Mouse (Mus musculus): ENCODE measurements around the gene Dnajc5. TPM values are rescaled to one million over a fixed set of nuclear protein-coding genes. Genes with fewer than 3 reads are reported as not detected.

The Dnajc5 gene
- total and polyA plus RNA-seq, 2 experiments from 2014 or later, result 72.6 to 190 TPM

DNA sequence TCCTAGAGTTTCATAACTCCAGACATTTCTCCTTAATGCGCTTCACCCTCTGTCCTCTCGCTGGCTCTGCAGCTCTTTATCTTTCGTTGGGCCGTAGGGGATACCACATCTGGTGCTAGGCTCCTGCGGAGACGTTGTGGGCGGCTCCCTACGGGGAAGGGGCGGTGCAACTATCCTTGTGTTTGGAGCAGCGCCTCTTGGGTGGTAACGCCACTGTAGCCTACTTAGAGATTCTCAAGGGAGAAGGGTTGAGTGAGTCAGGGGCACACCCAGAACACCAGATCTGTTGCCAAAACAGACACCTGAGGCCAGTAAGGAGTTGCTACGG lies 22.8 kb upstream of the Dnajc5 start:
- peaks cover 28% of the 10 kb centered on the region for H3K36me3 ChIP-seq (replicated peaks; ENCODE audit: control insufficient read depth, insufficient read depth, low read length)
- ATAC-seq (ENCODE audit: insufficient read depth, low read depth) (peak; percentile 45), DNase-seq (ENCODE audit: low spot score) (peak; percentile 53)
- H3K27me3 ChIP-seq (ENCODE audit: control insufficient read depth, insufficient read depth, low read length), result no peaks in the 10 kb centered on the region
- peak overlapping the region; percentile 94 for H3K27ac ChIP-seq (ENCODE audit: low read depth)
- H3K4me2 ChIP-seq (ENCODE audit: low read depth, low read length), result peak overlapping the region; percentile 89
- H3K9me3 ChIP-seq (replicated peaks; ENCODE audit: control insufficient read depth, low read length), result no peaks in the 10 kb centered on the region
- peak overlapping the region; percentile 79 for H3K4me3 ChIP-seq (ENCODE audit: low read depth, low read length)
- H3K9ac ChIP-seq (replicated peaks; ENCODE audit: low read depth, low read length), result peak overlapping the region; percentile 86
- 1% methylated on average over 12 of the region's 12 CpGs for WGBS
- no peaks in the 10 kb centered on the region for H3K4me1 ChIP-seq (ENCODE audit: control insufficient read depth, insufficient read depth)
- TF ChIP-seq EP300 (IDR thresholded peaks at IDR 0.05; ENCODE audit: low read depth), result no peak
- TF ChIP-seq CTCF (IDR thresholded peaks at IDR 0.05; ENCODE audit: low read depth), result no peak

DNA sequence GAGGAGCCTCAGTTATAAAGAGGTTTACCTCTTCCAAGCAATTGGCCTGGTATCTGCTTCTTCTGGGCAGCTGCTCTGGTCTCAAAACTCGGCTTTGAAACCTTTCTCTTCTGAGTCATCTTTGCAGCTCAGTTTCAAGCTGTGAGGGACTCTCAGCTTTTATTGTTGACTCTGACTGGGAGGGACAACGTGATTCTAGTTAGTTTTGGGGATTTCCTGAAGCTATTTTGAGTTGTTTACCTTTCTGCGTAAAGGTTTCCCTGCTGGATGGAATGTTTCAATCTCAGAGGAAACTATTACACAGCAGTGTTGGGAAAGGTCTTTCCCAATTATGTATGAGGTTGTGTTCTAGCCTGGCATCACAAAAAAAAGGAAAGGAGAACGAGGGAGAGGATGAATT lies 21.6 kb upstream of the Dnajc5 start:
- Histone ChIP-seq H3K36me3 (replicated peaks; ENCODE audit: control insufficient read depth, insufficient read depth, low read length) (peaks cover 38% of the 10 kb centered on the region), H3K9ac (replicated peaks; ENCODE audit: low read depth, low read length) (no peak overlapping the region), H3K4me1 (ENCODE audit: control insufficient read depth, insufficient read depth) (no peaks in the 10 kb centered on the region), H3K27ac (ENCODE audit: low read depth) (no peak overlapping the region), H3K27me3 (ENCODE audit: control insufficient read depth, insufficient read depth, low read length) (no peaks in the 10 kb centered on the region), H3K9me3 (replicated peaks; ENCODE audit: control insufficient read depth, low read length) (no peaks in the 10 kb centered on the region), H3K4me3 (ENCODE audit: low read depth, low read length) (no peak overlapping the region), H3K4me2 (ENCODE audit: low read depth, low read length) (no peak overlapping the region)
- WGBS, result 61% methylated on average over 4 of the region's 4 CpGs
- no peak for TF ChIP-seq CTCF (IDR thresholded peaks at IDR 0.05; ENCODE audit: low read depth)
- TF ChIP-seq EP300 (IDR thresholded peaks at IDR 0.05; ENCODE audit: low read depth), result no peak
- ATAC-seq (ENCODE audit: insufficient read depth, low read depth) (no peak), DNase-seq (ENCODE audit: low spot score) (no peak)

DNA sequence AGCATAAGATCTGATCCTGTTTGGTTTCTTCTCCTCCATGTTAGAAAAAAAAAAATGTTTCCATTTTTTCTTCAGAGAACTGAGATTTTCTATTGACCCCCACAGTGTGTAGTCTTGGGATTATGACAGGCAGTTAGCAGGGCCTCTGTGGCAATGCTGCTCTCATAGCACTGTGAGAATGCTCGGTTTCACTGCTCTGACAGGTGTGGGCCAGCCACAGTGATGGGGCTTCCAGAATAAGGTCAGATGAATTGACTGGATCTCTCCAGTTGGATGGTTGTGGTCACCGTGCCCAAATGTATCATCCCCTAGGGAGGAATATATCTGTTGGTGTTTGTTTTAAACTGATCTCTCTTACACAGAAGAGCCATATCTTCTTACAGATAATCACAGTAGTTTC lies 11.1 kb upstream of the Dnajc5 start:
- ATAC-seq (ENCODE audit: insufficient read depth, low read depth) (no peak), DNase-seq (ENCODE audit: low spot score) (no peak)
- Histone ChIP-seq H3K9ac (replicated peaks; ENCODE audit: low read depth, low read length) (no peak overlapping the region), H3K27me3 (ENCODE audit: control insufficient read depth, insufficient read depth, low read length) (no peaks in the 10 kb centered on the region), H3K9me3 (replicated peaks; ENCODE audit: control insufficient read depth, low read length) (no peaks in the 10 kb centered on the region), H3K36me3 (replicated peaks; ENCODE audit: control insufficient read depth, insufficient read depth, low read length) (peaks cover 82% of the 10 kb centered on the region), H3K27ac (ENCODE audit: low read depth) (no peak overlapping the region), H3K4me2 (ENCODE audit: low read depth, low read length) (no peak overlapping the region), H3K4me1 (ENCODE audit: control insufficient read depth, insufficient read depth) (peaks cover 5% of the 10 kb centered on the region; the same call in 1 of the 2 replicates), H3K4me3 (ENCODE audit: low read depth, low read length) (no peak overlapping the region)
- TF ChIP-seq CTCF (IDR thresholded peaks at IDR 0.05; ENCODE audit: low read depth) (no peak), EP300 (IDR thresholded peaks at IDR 0.05; ENCODE audit: low read depth) (no peak)
- WGBS, result 83% methylated on average over 2 of the region's 2 CpGs

DNA sequence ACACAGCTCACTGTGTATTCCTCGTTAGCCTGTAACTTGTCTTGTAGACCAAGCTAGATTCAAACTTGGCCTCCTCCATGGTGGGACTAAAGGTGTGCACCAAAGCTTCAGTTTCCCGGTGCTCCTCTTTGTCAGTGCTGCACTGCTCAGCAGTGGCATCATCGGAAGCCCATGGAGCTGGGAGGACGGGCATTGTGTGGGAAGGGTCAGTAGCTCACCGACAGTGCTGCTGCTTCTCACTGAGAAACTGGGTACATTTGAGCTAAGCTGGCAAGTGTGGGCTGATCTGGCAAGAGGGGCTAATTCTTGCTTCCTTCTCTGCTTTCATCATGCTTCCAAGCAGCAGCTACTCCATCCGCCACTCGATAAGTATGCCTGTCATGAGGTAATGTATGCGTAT lies 9.1 kb upstream of the Dnajc5 start:
- WGBS, result 93% methylated on average over 8 of the region's 8 CpGs
- no peak overlapping the region for H3K4me2 ChIP-seq (ENCODE audit: low read depth, low read length)
- TF ChIP-seq CTCF (IDR thresholded peaks at IDR 0.05; ENCODE audit: low read depth), result no peak
- TF ChIP-seq EP300 (IDR thresholded peaks at IDR 0.05; ENCODE audit: low read depth), result no peak
- no peak overlapping the region for H3K27ac ChIP-seq (ENCODE audit: low read depth)
- no peak for DNase-seq (ENCODE audit: low spot score)
- no peaks in the 10 kb centered on the region for H3K27me3 ChIP-seq (ENCODE audit: control insufficient read depth, insufficient read depth, low read length)
- H3K4me1 ChIP-seq (ENCODE audit: control insufficient read depth, insufficient read depth), result no peaks in the 10 kb centered on the region
- no peak for ATAC-seq (ENCODE audit: insufficient read depth, low read depth)
- peaks cover 91% of the 10 kb centered on the region for H3K36me3 ChIP-seq (replicated peaks; ENCODE audit: control insufficient read depth, insufficient read depth, low read length)
- H3K9me3 ChIP-seq (replicated peaks; ENCODE audit: control insufficient read depth, low read length), result no peaks in the 10 kb centered on the region
- H3K9ac ChIP-seq (replicated peaks; ENCODE audit: low read depth, low read length), result no peak overlapping the region
- no peak overlapping the region for H3K4me3 ChIP-seq (ENCODE audit: low read depth, low read length)

DNA sequence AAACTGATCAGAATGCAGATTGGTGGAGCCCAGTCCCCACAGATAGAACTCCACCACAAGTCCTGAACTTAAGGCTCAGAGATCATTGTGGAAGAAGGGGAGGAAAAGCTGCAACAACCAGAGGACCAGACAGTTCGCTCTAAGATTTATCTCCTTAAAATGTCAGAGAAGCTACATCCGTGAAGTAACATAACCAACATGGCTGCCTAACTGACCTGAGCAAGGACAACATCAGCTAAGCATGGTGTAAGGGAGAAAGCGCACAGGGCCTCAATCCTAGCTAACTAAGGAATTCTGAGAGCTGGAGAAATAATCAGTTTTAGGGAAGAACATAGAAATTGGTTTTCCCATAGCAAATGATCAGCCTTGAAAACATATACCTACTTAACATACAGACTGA lies 1.1 kb upstream of the Dnajc5 start:
- Histone ChIP-seq H3K9ac (replicated peaks; ENCODE audit: low read depth, low read length) (peak overlapping the region; percentile 95), H3K36me3 (replicated peaks; ENCODE audit: control insufficient read depth, insufficient read depth, low read length) (peaks cover 34% of the 10 kb centered on the region), H3K27ac (ENCODE audit: low read depth) (peak overlapping the region; percentile 99), H3K4me3 (ENCODE audit: low read depth, low read length) (peak overlapping the region; percentile 98), H3K9me3 (replicated peaks; ENCODE audit: control insufficient read depth, low read length) (no peaks in the 10 kb centered on the region), H3K4me1 (ENCODE audit: control insufficient read depth, insufficient read depth) (peaks cover 24% of the 10 kb centered on the region), H3K4me2 (ENCODE audit: low read depth, low read length) (peak overlapping the region; percentile 79), H3K27me3 (ENCODE audit: control insufficient read depth, insufficient read depth, low read length) (no peaks in the 10 kb centered on the region)
- DNase-seq (ENCODE audit: low spot score), result no peak
- 75% methylated on average over 3 of the region's 3 CpGs for WGBS
- TF ChIP-seq CTCF (IDR thresholded peaks at IDR 0.05; ENCODE audit: low read depth) (no peak), EP300 (IDR thresholded peaks at IDR 0.05; ENCODE audit: low read depth) (no peak)
- no peak for ATAC-seq (ENCODE audit: insufficient read depth, low read depth)

DNA sequence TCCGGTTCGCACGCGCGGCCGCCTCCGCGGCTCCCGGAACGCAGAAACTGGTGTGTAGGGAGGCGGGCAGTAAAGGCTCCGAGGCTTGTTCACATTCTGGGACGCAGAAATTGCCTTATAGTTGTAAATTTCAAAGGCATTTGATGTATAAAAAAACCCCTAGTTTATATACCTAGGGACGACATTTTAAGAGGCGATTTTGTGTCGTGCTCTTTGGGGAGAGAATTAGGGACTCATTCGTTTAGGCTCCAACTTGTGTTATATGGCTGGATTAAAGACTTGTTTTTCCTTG lies 597 bp downstream of the Dnajc5 start:
- peaks cover 19% of the 10 kb centered on the region for H3K36me3 ChIP-seq (replicated peaks; ENCODE audit: control insufficient read depth, insufficient read depth, low read length)
- ATAC-seq (ENCODE audit: insufficient read depth, low read depth) (no peak), DNase-seq (ENCODE audit: low spot score) (no peak)
- TF ChIP-seq CTCF (IDR thresholded peaks at IDR 0.05; ENCODE audit: low read depth) (no peak), EP300 (IDR thresholded peaks at IDR 0.05; ENCODE audit: low read depth) (no peak)
- H3K4me2 ChIP-seq (ENCODE audit: low read depth, low read length), result peak overlapping the region; percentile 79
- WGBS, result 2% methylated on average over 17 of the region's 17 CpGs
- no peaks in the 10 kb centered on the region for H3K9me3 ChIP-seq (replicated peaks; ENCODE audit: control insufficient read depth, low read length)
- H3K4me3 ChIP-seq (ENCODE audit: low read depth, low read length), result peak overlapping the region; percentile 98
- H3K27ac ChIP-seq (ENCODE audit: low read depth), result peak overlapping the region; percentile 99
- H3K9ac ChIP-seq (replicated peaks; ENCODE audit: low read depth, low read length), result peak overlapping the region; percentile 95
- H3K27me3 ChIP-seq (ENCODE audit: control insufficient read depth, insufficient read depth, low read length), result no peaks in the 10 kb centered on the region
- peaks cover 24% of the 10 kb centered on the region for H3K4me1 ChIP-seq (ENCODE audit: control insufficient read depth, insufficient read depth)

Measured in heart, postnatal 0 days (tissue).